In genomic region chr2:18963286-18964040, GRCm38 (mm10) we compare ENCODE assay signal across 34 mouse cellular contexts. TPM values are rescaled to one million over a fixed set of nuclear protein-coding genes. Genes with fewer than 3 reads are reported as not detected.
DNase-seq lines count a peak whose midpoint lies in the region; ATAC-seq lines count a peak whose summit lies in the region.
"Had no signal": no experiment of that assay in that cellular context is flagged by ENCODE, and none has a peak within 500 bp of the region (broad histone marks: within the 10 kb centered on the region; RNA-seq: fewer than 3 reads in every experiment).

No protein-coding gene starts in this region.

- ATAC-seq in embryonic facial prominence, embryonic 14.5 days (ENCODE audit: low read depth), result no peak; the same call in 1 of the 2 replicates
- no peak for ATAC-seq in midbrain, embryonic 11.5 days (ENCODE audit: low FRiP score)
- peak; percentile 63 for ATAC-seq in granulocyte monocyte progenitor cell, adult 5-6 weeks (replicated peaks; ENCODE audit: poor library complexity, severe bottlenecking)
- ATAC-seq: inflammation-experienced regulatory T-cells, adult 6 months; lung, postnatal 0 days; midbrain, embryonic 13.5 days had no signal

- H3K27me3 ChIP-seq in embryonic facial prominence, embryonic 14.5 days (replicated peaks; ENCODE audit: control insufficient read depth, insufficient read depth, low read length), result no peaks in the 10 kb centered on the region
- no peaks in the 10 kb centered on the region for H3K27me3 ChIP-seq in embryonic facial prominence, embryonic 10.5 days (replicated peaks; ENCODE audit: low read depth, poor library complexity, severe bottlenecking)
- no peaks in the 10 kb centered on the region for H3K27me3 ChIP-seq in midbrain, embryonic 11.5 days (ENCODE audit: control insufficient read depth, insufficient read depth, low read length)
- H3K27me3 ChIP-seq in midbrain, embryonic 10.5 days (ENCODE audit: low read depth, poor library complexity, severe bottlenecking), result no peaks in the 10 kb centered on the region
- H3K27me3 ChIP-seq: CH12.LX; embryonic facial prominence, embryonic 13.5 days; forebrain, embryonic 12.5 days; hindbrain, embryonic 13.5 days; liver, embryonic 13.5 days; midbrain, embryonic 13.5 days; neural tube, embryonic 13.5 days had no signal

- H3K36me3 ChIP-seq in embryonic facial prominence, embryonic 14.5 days (ENCODE audit: control insufficient read depth, insufficient read depth, low read length), result no peaks in the 10 kb centered on the region
- no peaks in the 10 kb centered on the region for H3K36me3 ChIP-seq in embryonic facial prominence, embryonic 10.5 days (replicated peaks)
- no peaks in the 10 kb centered on the region for H3K36me3 ChIP-seq in midbrain, embryonic 11.5 days (ENCODE audit: control insufficient read depth, insufficient read depth, low read length)
- H3K36me3 ChIP-seq in midbrain, embryonic 10.5 days, result no peaks in the 10 kb centered on the region
- H3K36me3 ChIP-seq: embryonic facial prominence, embryonic 13.5 days; forebrain, embryonic 12.5 days; hindbrain, embryonic 13.5 days; limb, embryonic 13.5 days; liver, embryonic 13.5 days; midbrain, embryonic 13.5 days; neural tube, embryonic 13.5 days had no signal

- H3K4me3 ChIP-seq in embryonic facial prominence, embryonic 14.5 days (ENCODE audit: low read depth, low read length), result no peak overlapping the region
- no peak overlapping the region for H3K4me3 ChIP-seq in embryonic facial prominence, embryonic 10.5 days
- no peak overlapping the region for H3K4me3 ChIP-seq in midbrain, embryonic 11.5 days (ENCODE audit: low read depth, low read length)
- H3K4me3 ChIP-seq in midbrain, embryonic 10.5 days, result no peak overlapping the region
- H3K4me3 ChIP-seq: embryonic facial prominence, embryonic 13.5 days; erythroblast, embryonic 14.5 days; forebrain, embryonic 12.5 days; hindbrain, embryonic 13.5 days; left cerebral cortex, adult 2 months; limb, embryonic 13.5 days; liver, embryonic 13.5 days; midbrain, embryonic 13.5 days; neural tube, embryonic 13.5 days had no signal

- no peaks in the 10 kb centered on the region for H3K9me3 ChIP-seq in embryonic facial prominence, embryonic 14.5 days (ENCODE audit: control insufficient read depth, low read length)
- no peaks in the 10 kb centered on the region for H3K9me3 ChIP-seq in embryonic facial prominence, embryonic 10.5 days
- H3K9me3 ChIP-seq in midbrain, embryonic 11.5 days (ENCODE audit: control insufficient read depth, low read length), result no peaks in the 10 kb centered on the region
- H3K9me3 ChIP-seq in midbrain, embryonic 10.5 days (replicated peaks), result no peaks in the 10 kb centered on the region
- H3K9me3 ChIP-seq: embryonic facial prominence, embryonic 13.5 days; forebrain, embryonic 12.5 days; hindbrain, embryonic 13.5 days; limb, embryonic 13.5 days; liver, embryonic 13.5 days; midbrain, embryonic 13.5 days; neural tube, embryonic 13.5 days had no signal

- peaks cover 7% of the 10 kb centered on the region; the same call in 1 of the 2 replicates for H3K4me1 ChIP-seq in embryonic facial prominence, embryonic 14.5 days (ENCODE audit: control insufficient read depth, insufficient read depth, low read length)
- peaks cover 23% of the 10 kb centered on the region for H3K4me1 ChIP-seq in embryonic facial prominence, embryonic 10.5 days
- H3K4me1 ChIP-seq in midbrain, embryonic 11.5 days (ENCODE audit: control insufficient read depth, insufficient read depth, low read length), result peaks cover 2% of the 10 kb centered on the region
- H3K4me1 ChIP-seq in midbrain, embryonic 10.5 days, result peaks cover 12% of the 10 kb centered on the region

- H3K4me2 ChIP-seq in embryonic facial prominence, embryonic 14.5 days (ENCODE audit: low read depth, low read length), result no peak overlapping the region
- H3K4me2 ChIP-seq in midbrain, embryonic 11.5 days, result no peak overlapping the region
- H3K4me2 ChIP-seq: embryonic facial prominence, embryonic 13.5 days; forebrain, embryonic 12.5 days; heart, embryonic 11.5 days; hindbrain, embryonic 13.5 days; limb, embryonic 13.5 days; liver, embryonic 13.5 days; midbrain, embryonic 13.5 days; neural tube, embryonic 13.5 days had no signal

- peak overlapping the region; percentile 6; the same call in 1 of the 2 replicates for H3K9ac ChIP-seq in embryonic facial prominence, embryonic 14.5 days (ENCODE audit: low read depth, low read length)
- H3K9ac ChIP-seq in midbrain, embryonic 11.5 days (ENCODE audit: low read length), result no peak overlapping the region
- H3K9ac ChIP-seq: embryonic facial prominence, embryonic 13.5 days; forebrain, embryonic 12.5 days; hindbrain, embryonic 13.5 days; limb, embryonic 13.5 days; liver, embryonic 13.5 days; midbrain, embryonic 13.5 days; neural tube, embryonic 13.5 days had no signal

- no peak overlapping the region for H3K27ac ChIP-seq in embryonic facial prominence, embryonic 14.5 days (replicated peaks; ENCODE audit: low read depth, low read length)
- H3K27ac ChIP-seq in embryonic facial prominence, embryonic 10.5 days (replicated peaks), result no peak overlapping the region
- H3K27ac ChIP-seq in midbrain, embryonic 11.5 days (ENCODE audit: low read depth, low read length), result no peak overlapping the region
- H3K27ac ChIP-seq in midbrain, embryonic 10.5 days (replicated peaks), result no peak overlapping the region
- H3K27ac ChIP-seq: embryonic facial prominence, embryonic 13.5 days; forebrain, embryonic 12.5 days; hindbrain, embryonic 13.5 days; left cerebral cortex, adult 2 months; limb, embryonic 13.5 days; liver, embryonic 13.5 days; macrophage; midbrain, embryonic 13.5 days; neural tube, embryonic 13.5 days had no signal

- no peak for DNase-seq in embryonic facial prominence, embryonic 14.5 days (ENCODE audit: low spot score)
- DNase-seq in embryonic facial prominence, embryonic 10.5 days (ENCODE audit: low spot score), result no peak
- DNase-seq in midbrain, embryonic 11.5 days (ENCODE audit: low spot score, missing footprints), result peak; percentile 77
- no peak for DNase-seq in midbrain, embryonic 10.5 days (ENCODE audit: low spot score)
- DNase-seq in thymus, postnatal 36 days, result peak; percentile 41 to 62
- no peak for DNase-seq in adrenal gland, postnatal 25 days
- no peak for DNase-seq in T-cell, adult 2 months (ENCODE audit: low spot score)
- DNase-seq: adrenal gland, adult 8-10 months; cerebellum, adult 11 months; cerebellum, adult 9-10 months; cerebellum, postnatal 36 days; embryo, embryonic 11 days; gastrocnemius, postnatal 14 days; heart, adult 18-20 months; heart, postnatal 4 days; kidney, adult 11 months; kidney, postnatal 14 days; liver, embryonic 13.5 days; lung, adult 18-20 months; right cerebral cortex, postnatal 14 days had no signal

- 74% methylated on average over 13 of the region's 13 CpGs for WGBS in embryonic facial prominence, embryonic 14.5 days
- 77% methylated on average over 13 of the region's 13 CpGs for WGBS in embryonic facial prominence, embryonic 10.5 days
- 76% methylated on average over 13 of the region's 13 CpGs for WGBS in midbrain, embryonic 11.5 days
- WGBS in midbrain, embryonic 10.5 days, result 76% methylated on average over 13 of the region's 13 CpGs

RNA-seq across cellular contexts. Expression of gene Pip4k2a, which starts 34.5 kb away (rescaled TPM):
- polyA plus RNA-seq in embryonic facial prominence, embryonic 14.5 days (2014; fragmentation: Nextera tagmentation; extraction: Ambion mirVana), result 15.4 and 16.2 TPM in 2 replicates
- 5.2 and 6.1 TPM in 2 replicates for polyA plus RNA-seq in embryonic facial prominence, embryonic 10.5 days (2016; fragmentation: Nextera tagmentation; extraction: Ambion mirVana)
- polyA plus RNA-seq in midbrain, embryonic 11.5 days (2014; fragmentation: Nextera tagmentation; extraction: Ambion mirVana), result 9.7 and 11.5 TPM in 2 replicates
- 7.7 and 7.9 TPM in 2 replicates for polyA plus RNA-seq in midbrain, embryonic 10.5 days (2016; fragmentation: Nextera tagmentation; extraction: Ambion mirVana)
- total RNA-seq in granulocyte monocyte progenitor cell, adult 5-6 weeks (2014; fragmentation: Nextera tagmentation), result 29.3 TPM in 2 replicates
- 15.6 and 16.7 TPM in 2 replicates for total RNA-seq in granulocyte monocyte progenitor cell, adult 5-6 weeks (2017)
- 39.3 and 40.0 TPM in 2 replicates for total RNA-seq in adrenal gland, postnatal 25 days (2021)

RNA-seq across cellular contexts. Expression of gene 4930426L09Rik, which starts 34.7 kb away (rescaled TPM):
- 0.49 and 0.92 TPM in 2 replicates for polyA plus RNA-seq in embryonic facial prominence, embryonic 14.5 days (2014; fragmentation: Nextera tagmentation; extraction: Ambion mirVana)
- 0.24 and 0.30 TPM in 2 replicates for polyA plus RNA-seq in embryonic facial prominence, embryonic 10.5 days (2016; fragmentation: Nextera tagmentation; extraction: Ambion mirVana)
- 0.29 and 0.38 TPM in 2 replicates for polyA plus RNA-seq in midbrain, embryonic 11.5 days (2014; fragmentation: Nextera tagmentation; extraction: Ambion mirVana)
- 0.16 and 0.41 TPM in 2 replicates for polyA plus RNA-seq in midbrain, embryonic 10.5 days (2016; fragmentation: Nextera tagmentation; extraction: Ambion mirVana)
- 1.3 TPM in 1 of 2 replicates, not detected in the other for total RNA-seq in granulocyte monocyte progenitor cell, adult 5-6 weeks (2014; fragmentation: Nextera tagmentation)
- 0.62 TPM in 1 of 2 replicates, not detected in the other for total RNA-seq in granulocyte monocyte progenitor cell, adult 5-6 weeks (2017)
- 0.62 and 1.1 TPM in 2 replicates for total RNA-seq in adrenal gland, postnatal 25 days (2021)
- total RNA-seq: heart, adult 18-20 months had no signal
- polyA plus RNA-seq: erythroblast, embryonic 14.5 days had no signal

Comparison
In these comparisons a context has a peak if more than half of its experiments do, and no peak if none do; other contexts are left out.
1. DNase-seq: peak in midbrain, embryonic 11.5 days (single experiment) and thymus, postnatal 36 days (2 of 2); none in embryonic facial prominence, embryonic 14.5 days (single experiment), embryonic facial prominence, embryonic 10.5 days (single experiment), midbrain, embryonic 10.5 days (single experiment), adrenal gland, postnatal 25 days (single experiment) and T-cell, adult 2 months (single experiment).